Mouse (Mus musculus) small intestine, adult 2 months (tissue): Measurements from ENCODE around the gene Gzmm.

ENCODE experiments used
- CTCF ChIP-seq: fragments of 200-500 bp; IDR thresholded peaks from 2 replicates; pipeline ENCODE4 v1.5.1; 2012; ENCODE audit warnings: low read depth, mild to moderate bottlenecking, control low read depth, inconsistent platforms, low read length, moderate library complexity, mixed read lengths; ENCODE audit not compliant: insufficient replicate concordance, insufficient read length; ENCODE audit errors: extremely low read depth
- POLR2A ChIP-seq: fragments of 200-500 bp; IDR thresholded peaks from 2 replicates; pipeline ENCODE4 v1.6.1; 2012; ENCODE audit warnings: low read depth, mild to moderate bottlenecking, control low read depth, inconsistent platforms, low read length, moderate library complexity

DNA sequence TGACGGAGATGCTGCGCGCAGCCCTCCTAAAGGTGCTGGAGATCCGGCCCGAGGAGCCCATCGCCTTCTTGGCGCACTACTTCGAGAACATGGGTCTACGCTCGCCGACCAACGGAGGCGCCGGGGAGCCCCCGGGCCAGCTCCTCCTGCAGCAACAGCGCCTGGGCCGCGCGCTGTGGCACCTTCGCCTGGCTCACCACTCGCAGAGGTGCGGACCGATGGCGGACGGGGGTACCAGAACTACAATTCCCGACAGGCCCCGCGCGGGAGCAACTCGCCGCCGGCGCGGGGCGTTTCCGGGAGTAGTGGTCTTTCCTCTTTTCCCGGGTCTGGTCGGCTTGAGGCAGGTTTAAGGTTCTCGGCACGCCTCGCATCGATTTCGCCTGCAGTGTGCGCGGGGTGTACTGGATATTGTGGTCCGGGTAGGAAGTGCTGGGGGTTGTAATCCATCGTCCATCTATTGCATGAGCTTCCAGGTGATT, 19.2 kb upstream of the Gzmm start:
- TF ChIP-seq CTCF (no peak), POLR2A (no peak)
